Mouse (Mus musculus) megakaryocyte, embryonic 14.5 days (primary cell): ENCODE results near the gene 4930524J08Rik.

ENCODE experiments used
- FLI1 ChIP-seq: IDR thresholded peaks from 2 replicates; pipeline ENCODE4 v1.6.1; 2012; ENCODE audit warnings: low read length, inconsistent platforms, mixed read lengths
- GATA1 ChIP-seq: IDR thresholded peaks from 3 replicates; pipeline ENCODE4 v1.6.1; 2012; ENCODE audit warnings: mixed read lengths, low read length, inconsistent platforms, borderline replicate concordance

GRCm38 (mm10) chr5:99953883-99954282 lies 25.0 kb upstream of the 4930524J08Rik start:
- no peak for TF ChIP-seq GATA1
- no peak for TF ChIP-seq FLI1
